Mouse (Mus musculus): ENCODE results near the gene Ergic1.

Gene Ergic1

DNA sequence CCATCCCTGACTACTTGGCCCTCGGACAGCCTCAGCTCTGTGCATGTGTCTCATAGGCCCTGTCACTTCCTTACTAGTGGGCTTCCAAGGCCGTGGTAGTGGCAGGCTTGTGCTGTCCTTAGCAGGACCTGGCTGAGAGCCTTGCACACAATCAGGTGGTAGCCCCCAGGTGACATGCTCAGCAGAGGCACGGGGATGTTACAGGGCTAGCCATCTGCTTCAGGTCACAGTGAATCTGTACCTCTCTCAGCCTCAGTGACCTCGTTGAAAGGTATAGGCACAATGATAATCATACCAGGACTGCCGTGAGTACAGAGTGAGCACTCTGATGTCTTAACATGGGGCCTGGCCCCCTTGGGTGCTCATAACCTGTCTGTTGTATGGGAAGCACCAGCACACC is 13.4 kb downstream of the Ergic1 start:
- DNase-seq (ENCODE audit: extremely low spot score, low spot score): no peak

DNA sequence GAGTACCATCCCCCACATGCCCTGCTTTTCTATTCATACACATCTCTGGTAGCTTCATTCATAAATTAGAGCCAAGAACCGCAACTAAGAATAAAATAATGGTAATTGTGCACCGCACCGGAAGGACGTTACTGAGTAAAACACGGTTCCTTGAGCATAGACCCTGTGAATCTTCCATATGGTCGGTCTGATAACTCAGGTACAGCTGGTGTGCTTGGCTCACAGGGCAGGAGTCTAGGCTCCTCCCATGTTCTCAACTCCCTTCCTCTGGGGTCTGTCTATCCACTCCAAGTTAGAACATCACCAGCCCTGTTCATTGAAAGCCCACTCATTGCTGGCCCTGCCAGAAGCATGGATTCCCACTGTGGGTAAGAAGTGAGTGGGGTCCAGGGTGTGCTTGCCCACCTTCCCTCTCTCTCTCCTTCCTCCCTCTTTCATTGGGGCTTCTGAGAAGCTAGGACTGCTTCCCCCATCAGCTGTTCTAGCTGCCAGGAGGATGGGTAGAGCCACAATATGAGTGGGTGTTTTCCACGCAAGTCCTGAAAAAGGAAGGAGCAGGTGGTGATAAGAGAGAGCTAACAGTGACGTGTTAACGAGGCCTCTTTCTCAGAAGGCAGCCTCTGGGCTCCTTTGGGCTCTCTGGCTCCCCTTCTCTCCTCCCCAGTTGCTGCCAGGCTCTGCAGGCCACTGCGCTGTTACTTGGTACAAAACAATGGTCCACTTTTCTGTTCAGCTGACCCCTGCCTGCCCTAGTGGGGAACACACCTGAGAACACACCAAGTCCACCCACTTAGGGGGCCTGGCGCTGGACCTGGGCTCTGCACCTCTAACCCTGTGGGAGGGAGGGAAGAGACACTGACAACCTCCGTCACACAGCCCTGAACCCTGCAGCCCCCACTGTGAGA is 14.7 kb downstream of the Ergic1 start:
- DNase-seq (ENCODE audit: extremely low spot score, low spot score): no peak

- no peak for DNase-seq (ENCODE audit: extremely low spot score, low spot score)
Measured at GRCm38 (mm10) chr17:26576833-26577232, 15.5 kb downstream of the Ergic1 start.

DNA sequence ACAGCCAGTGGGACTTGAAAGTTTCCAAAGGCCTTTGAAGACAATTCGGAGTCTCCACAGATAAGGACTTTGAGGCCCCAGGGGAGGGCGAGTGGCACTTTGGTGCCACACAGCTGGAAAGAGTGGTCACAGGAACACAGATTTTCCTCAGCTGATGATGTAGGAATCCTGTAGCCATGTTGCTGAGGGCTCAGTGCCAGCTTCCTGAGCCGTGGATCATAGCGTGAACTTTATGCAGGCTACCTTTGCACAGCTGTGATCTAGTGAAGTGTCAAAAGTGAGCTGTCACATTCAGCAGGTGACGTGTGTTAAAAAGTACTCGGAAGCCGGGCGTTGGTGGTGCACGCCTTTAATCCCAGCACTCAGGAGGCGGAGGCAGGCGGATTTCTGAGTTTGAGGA is 16.0 kb downstream of the Ergic1 start:
- DNase-seq (ENCODE audit: extremely low spot score, low spot score): no peak

GRCm38 (mm10) chr17:26578162-26578561 is 16.9 kb downstream of the Ergic1 start:
- no peak for DNase-seq (ENCODE audit: extremely low spot score, low spot score)

GRCm38 (mm10) chr17:26578771-26579170 is 17.5 kb downstream of the Ergic1 start:
- DNase-seq (ENCODE audit: extremely low spot score, low spot score): no peak

- DNase-seq (ENCODE audit: extremely low spot score, low spot score): no peak
Measured at GRCm38 (mm10) chr17:26579396-26579795, 18.1 kb downstream of the Ergic1 start.

DNA sequence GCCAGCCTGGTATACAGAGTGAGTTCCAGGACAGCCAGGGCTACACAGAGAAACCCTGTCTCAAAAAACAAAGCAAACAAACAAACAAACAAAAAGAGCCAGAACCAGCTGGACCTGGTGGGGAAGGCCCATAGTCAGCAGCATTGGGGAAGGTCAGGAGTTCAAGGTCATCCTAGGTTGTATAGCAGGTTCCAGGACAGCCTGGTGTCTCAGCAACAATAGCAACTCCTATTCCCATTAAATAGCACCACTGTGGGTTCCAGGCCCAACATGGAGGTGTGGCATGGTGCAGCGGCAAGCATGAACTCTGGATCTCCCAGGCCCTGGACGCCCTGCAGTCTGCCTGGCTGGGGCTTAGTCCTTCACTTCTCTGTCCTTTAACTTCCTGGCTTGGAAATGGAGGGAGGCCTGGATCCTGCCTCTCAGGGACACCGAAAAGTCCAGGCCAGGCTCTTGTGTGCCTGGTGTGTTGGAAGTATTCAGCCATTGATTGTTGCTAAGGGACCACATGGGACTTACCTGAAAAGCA is 19.6 kb downstream of the Ergic1 start:
- no peak for DNase-seq (ENCODE audit: extremely low spot score, low spot score)

GRCm38 (mm10) chr17:26582297-26582696 is 21.0 kb downstream of the Ergic1 start:
- no peak for DNase-seq (ENCODE audit: extremely low spot score, low spot score)

- DNase-seq (ENCODE audit: extremely low spot score, low spot score): no peak
Measured at GRCm38 (mm10) chr17:26583056-26583455, 21.8 kb downstream of the Ergic1 start.

GRCm38 (mm10) chr17:26583606-26584005 is 22.3 kb downstream of the Ergic1 start:
- no peak for DNase-seq (ENCODE audit: extremely low spot score, low spot score)

GRCm38 (mm10) chr17:26584063-26584462 is 22.8 kb downstream of the Ergic1 start:
- DNase-seq (ENCODE audit: extremely low spot score, low spot score): no peak

GRCm38 (mm10) chr17:26584558-26585136 is 23.4 kb downstream of the Ergic1 start:
- DNase-seq (ENCODE audit: extremely low spot score, low spot score): peak; percentile 34

- no peak for DNase-seq (ENCODE audit: extremely low spot score, low spot score)
Measured at GRCm38 (mm10) chr17:26587961-26588487, 26.7 kb downstream of the Ergic1 start.

DNA sequence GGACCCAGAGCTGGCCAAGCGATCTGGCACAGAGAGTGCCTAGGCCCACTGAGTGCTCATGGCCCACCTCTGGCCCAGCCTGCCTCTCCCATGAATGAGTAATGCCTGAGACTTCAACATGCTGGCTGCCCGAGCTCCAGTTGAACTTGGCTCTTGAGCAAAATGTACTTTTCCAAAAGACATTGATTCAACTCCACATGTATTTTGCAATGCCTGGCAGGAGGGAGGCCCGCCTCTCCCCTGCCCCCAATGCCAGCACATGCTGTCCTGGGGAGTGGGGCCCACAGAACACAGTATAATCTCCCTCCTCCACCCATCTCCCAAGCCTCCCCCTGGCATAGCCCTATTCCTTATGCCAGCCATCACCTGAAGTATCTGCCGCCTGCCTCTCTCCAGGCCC is 31.2 kb downstream of the Ergic1 start:
- no peak for DNase-seq (ENCODE audit: extremely low spot score, low spot score)

- no peak for DNase-seq (ENCODE audit: extremely low spot score, low spot score)
Measured at GRCm38 (mm10) chr17:26593199-26593598, 31.9 kb downstream of the Ergic1 start.

DNA sequence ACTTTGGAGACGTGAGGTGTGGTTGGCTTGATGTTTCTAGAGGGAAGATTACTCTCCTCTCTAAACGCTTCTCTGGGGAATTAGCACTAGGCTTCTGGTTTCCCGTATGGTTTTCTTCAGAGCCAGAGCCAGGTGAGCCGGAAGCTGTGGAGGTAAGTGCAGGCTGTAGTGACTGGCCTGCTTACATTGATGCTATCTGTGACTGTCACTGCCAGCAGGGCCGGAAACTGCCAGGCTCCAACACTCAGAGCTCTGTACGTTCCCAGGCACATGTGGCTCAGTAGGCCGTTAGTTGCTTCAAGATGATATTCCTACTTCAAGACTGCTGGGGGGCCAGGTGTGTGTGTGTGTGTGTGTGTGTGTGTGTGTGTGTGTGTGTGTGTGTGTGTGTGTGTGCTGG is 32.9 kb downstream of the Ergic1 start:
- DNase-seq (ENCODE audit: extremely low spot score, low spot score): no peak

GRCm38 (mm10) chr17:26594958-26595357 is 33.7 kb downstream of the Ergic1 start:
- no peak for DNase-seq (ENCODE audit: extremely low spot score, low spot score)

GRCm38 (mm10) chr17:26595448-26596167 is 34.3 kb downstream of the Ergic1 start:
- DNase-seq (ENCODE audit: extremely low spot score, low spot score): no peak

GRCm38 (mm10) chr17:26596168-26596658 is 34.9 kb downstream of the Ergic1 start:
- DNase-seq (ENCODE audit: extremely low spot score, low spot score): no peak

DNA sequence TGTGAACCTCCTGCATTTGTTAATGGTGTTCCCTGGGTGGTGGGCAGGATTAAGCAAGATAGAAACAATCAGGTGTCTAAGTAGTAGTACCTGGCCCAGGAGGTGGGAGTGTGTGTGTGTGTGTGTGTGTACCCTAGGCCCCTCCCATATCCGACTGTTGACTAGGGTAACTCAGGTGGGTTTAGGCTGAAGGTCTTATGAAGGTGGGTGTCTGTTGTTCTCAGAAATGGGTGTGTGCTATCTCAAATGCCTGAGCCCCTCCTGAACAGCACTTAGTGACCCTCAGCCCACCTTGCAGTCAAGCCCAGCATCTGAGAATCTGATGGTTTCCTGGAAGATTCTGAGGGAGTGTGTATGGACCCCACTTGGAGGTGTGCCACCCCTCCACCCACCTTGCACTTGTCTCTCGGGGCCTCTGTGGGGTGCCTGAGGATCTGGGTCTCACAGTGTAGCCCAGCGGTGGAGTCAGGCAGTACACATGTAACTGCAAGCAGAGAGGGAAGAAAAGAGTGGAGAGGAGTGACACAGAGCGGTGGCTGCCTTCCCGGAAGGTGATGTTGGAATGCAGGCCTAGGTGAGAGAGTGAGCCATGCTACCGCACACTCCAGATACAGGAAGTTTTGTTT is 35.7 kb downstream of the Ergic1 start:
- no peak for DNase-seq (ENCODE audit: extremely low spot score, low spot score)

Data from neural tube, embryonic 10.5 days (tissue).